Mouse (Mus musculus): ENCODE results near the gene Hist1h4i. TPM values are rescaled to one million over a fixed set of nuclear protein-coding genes. Genes with fewer than 3 reads are reported as not detected.

Gene Hist1h4i
- total and polyA plus RNA-seq, 3 experiments = 6.4 to 812 (median 35.7) TPM

DNA sequence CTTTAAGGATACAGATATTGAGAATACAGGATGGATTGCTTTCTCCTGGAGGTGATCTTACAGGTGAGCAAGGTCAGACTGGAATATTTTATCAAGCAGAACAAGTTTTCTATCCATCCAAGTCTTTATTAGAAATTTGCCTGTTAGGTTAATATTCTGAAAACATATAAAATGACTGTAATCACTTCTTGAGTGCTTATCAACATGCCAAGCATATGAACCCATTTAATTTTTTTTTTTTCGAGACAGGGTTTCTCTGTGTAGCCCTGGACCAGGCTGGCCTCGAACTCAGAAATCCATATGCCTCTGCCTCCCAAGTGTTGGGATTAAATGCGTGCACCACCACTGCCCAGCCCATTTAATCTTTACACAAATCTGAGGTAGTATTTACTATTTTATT is 4.2 kb downstream of the Hist1h4i start:
- no peak overlapping the region for H3K4me3 ChIP-seq (replicated peaks in 1 of 3; ENCODE audit: low read depth in 2 of 3, low read length in 2 of 3, poor library complexity in 1 of 3)
- dilution Hi-C loops (cut with MboI; ENCODE audit: extremely low pct_ligation_motif_present, extremely low pct_unique_long_range_greater_than_20kb, low sequenced_read_pairs) (no loop called here), in situ Hi-C loops (cut with MboI; ENCODE audit: low pct_ligation_motif_present, low pct_unique_long_range_greater_than_20kb, low sequenced_read_pairs) (loop anchor here (10.0 to 25.0 kb wide), 3 partner anchors 292 to 1725 kb away; partner anchors contain the start of genes Hist1h1a, Hist1h2ab, Hist1h3a and Hist1h3b)

DNA sequence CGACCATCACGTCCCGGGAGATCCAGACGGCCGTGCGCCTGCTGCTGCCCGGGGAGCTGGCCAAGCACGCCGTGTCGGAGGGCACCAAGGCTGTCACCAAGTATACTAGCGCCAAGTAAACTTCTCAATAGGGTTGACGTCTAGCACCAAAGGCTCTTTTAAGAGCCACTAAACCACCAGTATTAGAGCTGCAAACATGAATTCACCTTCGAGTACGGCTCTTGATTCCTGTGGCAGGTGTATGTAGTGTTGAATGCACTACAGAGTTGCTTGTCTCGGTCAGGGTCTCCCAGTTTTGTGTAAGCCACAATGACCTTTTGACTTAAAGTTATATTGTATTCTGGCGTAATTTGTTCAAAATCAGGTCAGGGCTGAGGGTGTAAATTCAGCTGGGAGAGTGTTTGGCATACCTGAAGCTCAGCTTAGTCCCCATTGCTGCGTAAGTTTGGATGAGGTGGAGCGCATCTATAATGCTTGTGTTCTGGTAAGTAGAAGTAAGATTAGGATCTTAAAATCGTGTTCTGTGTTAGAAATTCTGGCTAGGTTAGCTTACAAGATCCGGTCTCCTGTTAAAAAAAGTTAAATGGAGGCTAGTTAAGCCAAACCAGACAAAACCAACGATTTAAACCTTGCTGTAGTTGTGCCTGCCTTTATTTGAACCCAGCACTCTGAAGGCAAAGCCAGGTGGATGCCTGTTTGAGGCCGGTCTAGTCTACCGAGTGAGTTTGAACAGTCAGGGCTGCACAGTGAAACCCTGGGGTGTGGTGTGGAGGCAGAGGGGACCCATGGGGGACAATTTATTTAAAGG is 4.8 kb downstream of the Hist1h4i start:
- peak overlapping the region in 2 of 3 experiments; percentile 19 to 28 for H3K4me3 ChIP-seq (replicated peaks in 1 of 3; ENCODE audit: low read depth in 2 of 3, low read length in 2 of 3, poor library complexity in 1 of 3)
- in situ Hi-C loops (cut with MboI; ENCODE audit: low pct_ligation_motif_present, low pct_unique_long_range_greater_than_20kb, low sequenced_read_pairs) (loop anchor here (10.0 to 25.0 kb wide), 3 partner anchors 292 to 1726 kb away; partner anchors contain the start of genes Hist1h1a, Hist1h2ab, Hist1h3a and Hist1h3b), dilution Hi-C loops (cut with MboI; ENCODE audit: extremely low pct_ligation_motif_present, extremely low pct_unique_long_range_greater_than_20kb, low sequenced_read_pairs) (no loop called here)
- DNase-seq (ENCODE audit: extremely low read depth) = peak; percentile 69
- no peaks in the 10 kb centered on the region for H3K27me3 ChIP-seq (replicated peaks)
- H3K27ac ChIP-seq (ENCODE audit: insufficient read depth, low read depth) = peak overlapping the region; percentile 86
- H3K9me3 ChIP-seq (replicated peaks; ENCODE audit: low read length) = no peaks in the 10 kb centered on the region
- no peaks in the 10 kb centered on the region for H3K36me3 ChIP-seq (replicated peaks in 1 of 2; ENCODE audit: control insufficient read depth in 1 of 2, insufficient read depth in 1 of 2, low read length in 1 of 2)
- H3K79me2 ChIP-seq (replicated peaks; ENCODE audit: control insufficient read depth, extremely low read depth, insufficient read depth, poor library complexity, severe bottlenecking) = no peaks in the 10 kb centered on the region
- peak overlapping the region; percentile 65 for H3K4me2 ChIP-seq (ENCODE audit: insufficient read depth, low read depth, poor library complexity, severe bottlenecking)
- peak overlapping the region; percentile 69 for H3K9ac ChIP-seq (ENCODE audit: insufficient read depth, low read depth)
- peaks cover 0 to 33% of the 10 kb centered on the region in 2 experiments; a peak in 2 of 4 replicates for H3K4me1 ChIP-seq (ENCODE audit: control insufficient read depth in 1 of 2, insufficient read depth in 2 of 2)
- TF ChIP-seq ZC3H11A (IDR thresholded peaks at IDR 0.05; ENCODE audit: low read depth, low read length) = no peak
- peak; percentile 78 for TF ChIP-seq NELFE (IDR thresholded peaks at IDR 0.05; ENCODE audit: low read depth, low read length)
- TF ChIP-seq USF2 (conservative IDR thresholded peaks at IDR 0.05; ENCODE audit: low read depth, low read length) = no peak
- no peak for TF ChIP-seq MAX (IDR thresholded peaks at IDR 0.05; ENCODE audit: low read length)
- no peak for TF ChIP-seq RAD21 (IDR thresholded peaks at IDR 0.05; ENCODE audit: low read depth, low read length)
- TF ChIP-seq SIN3A (IDR thresholded peaks at IDR 0.05; ENCODE audit: low read length) = peak; percentile 17
- no peak for TF ChIP-seq CTCF (conservative IDR thresholded peaks at IDR 0.05 in 1 of 2, IDR thresholded peaks at IDR 0.05 in 1 of 2; ENCODE audit: low read depth in 2 of 2, low read length in 2 of 2)
- no peak for TF ChIP-seq NRF1 (IDR thresholded peaks at IDR 0.05; ENCODE audit: low read depth, low read length)
- TF ChIP-seq POLR2A (IDR thresholded peaks at IDR 0.05; ENCODE audit: low read depth, low read length) = peak; percentile 85
- peak; percentile 98 for TF ChIP-seq ZMIZ1 (IDR thresholded peaks at IDR 0.05; ENCODE audit: low read depth, low read length)
- no peak for TF ChIP-seq IRF4 (IDR thresholded peaks at IDR 0.05; ENCODE audit: low read depth, low read length)
- TF ChIP-seq MAZ (IDR thresholded peaks at IDR 0.05; ENCODE audit: low read depth, low read length) = no peak
- TF ChIP-seq MYC (IDR thresholded peaks at IDR 0.05; ENCODE audit: low read depth, low read length) = peak; percentile 40; the same call in 1 of the 2 replicates
- no peak for TF ChIP-seq HCFC1 (IDR thresholded peaks at IDR 0.05; ENCODE audit: low read depth, low read length)
- TF ChIP-seq UBTF (IDR thresholded peaks at IDR 0.05; ENCODE audit: low read depth, low read length) = peak; percentile 98; the same call in 1 of the 2 replicates
- TF ChIP-seq RCOR1 (conservative IDR thresholded peaks at IDR 0.05; ENCODE audit: low read depth, low read length) = peak; percentile 91
- no peak for TF ChIP-seq GABPA (IDR thresholded peaks at IDR 0.05; ENCODE audit: insufficient replicate concordance, low read depth, low read length)
- peak; percentile 83 for TF ChIP-seq CHD2 (IDR thresholded peaks at IDR 0.05; ENCODE audit: low read length)
- TF ChIP-seq MEF2A (IDR thresholded peaks at IDR 0.05; ENCODE audit: borderline replicate concordance, low read depth, low read length) = no peak
- no peak for TF ChIP-seq JUND (conservative IDR thresholded peaks at IDR 0.05; ENCODE audit: low read depth, low read length)
- TF ChIP-seq KAT2A (IDR thresholded peaks at IDR 0.05; ENCODE audit: insufficient replicate concordance, low read length) = 0 out of 2 replicates have a peak, but pooled peaks have one; percentile 23
- no peak for TF ChIP-seq PAX5 (IDR thresholded peaks at IDR 0.05; ENCODE audit: low read length)
- peak; percentile 28; the same call in 1 of the 2 replicates for TF ChIP-seq BHLHE40 (IDR thresholded peaks at IDR 0.05; ENCODE audit: low read depth, low read length)
- no peak; the same call in none of the 2 replicates for TF ChIP-seq CHD1 (IDR thresholded peaks at IDR 0.05; ENCODE audit: low read depth, low read length)
- TF ChIP-seq USF1 (IDR thresholded peaks at IDR 0.05; ENCODE audit: low read depth, low read length) = no peak

More for the DNA sequence above, 4.2 kb downstream of the Hist1h4i start:
- Histone ChIP-seq H3K4me2 (ENCODE audit: insufficient read depth, low read depth, poor library complexity, severe bottlenecking) (peak overlapping the region; percentile 65), H3K27me3 (replicated peaks) (no peaks in the 10 kb centered on the region), H3K9me3 (replicated peaks; ENCODE audit: low read length) (no peaks in the 10 kb centered on the region), H3K36me3 (replicated peaks in 1 of 2; ENCODE audit: control insufficient read depth in 1 of 2, insufficient read depth in 1 of 2, low read length in 1 of 2) (no peaks in the 10 kb centered on the region), H3K4me1 (ENCODE audit: control insufficient read depth in 1 of 2, insufficient read depth in 2 of 2) (peaks cover 0 to 35% of the 10 kb centered on the region in 2 experiments; a peak in 2 of 4 replicates), H3K79me2 (replicated peaks; ENCODE audit: control insufficient read depth, extremely low read depth, insufficient read depth, poor library complexity, severe bottlenecking) (no peaks in the 10 kb centered on the region), H3K9ac (ENCODE audit: insufficient read depth, low read depth) (peak overlapping the region; percentile 69; the same call in 1 of the 2 replicates), H3K27ac (ENCODE audit: insufficient read depth, low read depth) (peak overlapping the region; percentile 86; the same call in 1 of the 2 replicates)
- TF ChIP-seq CHD1 (IDR thresholded peaks at IDR 0.05; ENCODE audit: low read depth, low read length) (peak; percentile 14; the same call in 1 of the 2 replicates), IRF4 (IDR thresholded peaks at IDR 0.05; ENCODE audit: low read depth, low read length) (no peak), NELFE (IDR thresholded peaks at IDR 0.05; ENCODE audit: low read depth, low read length) (no peak), MAZ (IDR thresholded peaks at IDR 0.05; ENCODE audit: low read depth, low read length) (no peak), CHD2 (IDR thresholded peaks at IDR 0.05; ENCODE audit: low read length) (no peak), MXI1 (IDR thresholded peaks at IDR 0.05; ENCODE audit: low read depth, low read length) (no peak), MYC (IDR thresholded peaks at IDR 0.05; ENCODE audit: low read depth, low read length) (no peak), RCOR1 (conservative IDR thresholded peaks at IDR 0.05; ENCODE audit: low read depth, low read length) (no peak), JUN (IDR thresholded peaks at IDR 0.05; ENCODE audit: insufficient read depth, low read depth, low read length) (no peak), TBP (conservative IDR thresholded peaks at IDR 0.05; ENCODE audit: low read depth, low read length) (0 out of 2 replicates have a peak, but pooled peaks have one; percentile 8), USF2 (conservative IDR thresholded peaks at IDR 0.05; ENCODE audit: low read depth, low read length) (no peak), GABPA (IDR thresholded peaks at IDR 0.05; ENCODE audit: insufficient replicate concordance, low read depth, low read length) (no peak), ETS1 (conservative IDR thresholded peaks at IDR 0.05; ENCODE audit: low read depth, low read length) (no peak), SMC3 (IDR thresholded peaks at IDR 0.05; ENCODE audit: low read depth, low read length) (no peak), ZNF384 (IDR thresholded peaks at IDR 0.05; ENCODE audit: low read depth, low read length) (0 out of 2 replicates have a peak, but pooled peaks have one; percentile 29)
- no peak for DNase-seq (ENCODE audit: extremely low read depth)

Data from CH12.LX (cell line).